Mouse (Mus musculus) retina, postnatal 1 day (tissue): ENCODE measurements at regions not wholly inside any gene's neighbourhood (a gene's known extent, or its start where the extent isn't known, plus 50 kb on each side); places are given as distances from the start of the nearest gene placed in this dataset.
"Not testable (repeated sequence)": the region's sequence is repeated elsewhere in the genome, so short reads cannot be mapped to it uniquely, and the experiment has no call there.

Source experiments
- DNase-seq: peaks from one replicate; pipeline ENCODE4 v3.0.0-alpha.2; 2012

DNA sequence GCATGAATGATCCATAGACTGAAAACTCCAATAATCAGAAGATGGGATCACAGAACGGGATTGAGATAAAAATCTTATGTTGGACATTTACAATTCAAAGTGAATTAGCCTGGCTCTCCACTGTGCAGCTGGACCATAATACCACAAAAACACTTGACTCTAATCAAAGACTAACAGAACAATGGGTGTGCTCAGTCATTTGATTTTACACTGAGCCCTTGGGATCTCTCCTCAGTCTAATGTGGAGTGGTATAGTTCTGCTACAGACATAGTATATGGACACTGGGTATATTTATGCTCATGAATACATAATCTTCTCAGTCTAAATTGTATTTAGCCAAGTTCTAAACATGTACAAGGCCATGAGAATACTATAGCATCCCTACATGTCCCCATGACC, 149.4 kb upstream of the Gm10306 start:
- no peak for DNase-seq

DNA sequence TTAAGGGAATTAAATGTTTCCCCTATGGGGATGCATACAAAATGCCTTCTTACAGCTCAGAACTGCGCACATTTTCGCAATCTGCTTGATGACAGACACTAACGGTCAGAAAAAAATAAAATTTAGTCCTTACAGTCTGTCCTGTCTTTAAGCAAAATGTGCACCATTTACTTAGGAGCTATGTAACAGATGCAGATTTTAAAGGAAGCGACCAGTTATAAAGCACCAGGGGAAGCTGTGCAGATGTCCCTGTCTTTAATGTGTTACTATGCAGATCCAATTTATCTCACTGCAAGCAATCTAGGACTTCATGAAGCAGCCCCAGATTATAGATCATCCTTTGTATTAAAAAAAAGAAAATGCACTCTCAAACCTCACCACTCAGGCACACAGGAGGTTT, 148.8 kb upstream of the Gm10306 start:
- DNase-seq: no peak

DNA sequence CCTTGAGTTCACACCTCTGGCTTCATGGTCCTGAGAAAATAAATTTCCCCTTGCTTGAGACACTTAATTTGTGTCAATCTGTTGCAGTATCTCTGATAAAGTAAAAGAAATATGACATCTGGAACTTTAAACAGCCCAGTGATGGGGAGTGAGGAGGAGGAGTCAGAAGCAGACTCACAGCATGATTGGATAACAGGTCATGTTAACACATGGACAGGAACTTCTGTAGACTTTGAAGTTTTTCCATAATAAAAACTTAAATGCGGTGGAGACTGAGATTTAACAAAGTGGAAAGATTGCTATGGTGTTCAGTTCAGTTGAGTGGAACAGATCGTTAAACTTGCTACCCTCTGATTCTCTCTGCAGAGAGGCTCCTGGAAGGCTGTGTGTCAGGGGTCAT, 143.7 kb upstream of the Gm10306 start:
- no peak for DNase-seq

DNA sequence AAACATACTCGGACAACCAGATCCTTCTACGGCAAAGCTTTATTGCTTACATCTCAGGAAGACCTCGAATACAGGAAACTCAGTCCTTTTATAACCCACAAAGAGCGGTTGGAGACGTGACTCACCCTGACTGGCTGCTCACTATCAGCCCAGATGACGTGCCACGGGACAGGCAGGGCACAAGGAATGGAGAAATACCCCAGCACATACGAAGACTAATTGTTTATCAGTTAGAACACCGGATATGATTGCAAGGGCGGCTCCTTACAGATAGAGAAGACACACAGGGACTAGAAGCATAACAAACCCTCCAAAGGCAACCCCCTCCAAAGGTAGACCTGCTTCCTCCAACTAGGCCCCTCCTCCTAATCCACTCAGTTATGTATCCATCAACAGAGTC, 130.8 kb upstream of the Gm10306 start:
- DNase-seq: not testable (repeated sequence)

DNA sequence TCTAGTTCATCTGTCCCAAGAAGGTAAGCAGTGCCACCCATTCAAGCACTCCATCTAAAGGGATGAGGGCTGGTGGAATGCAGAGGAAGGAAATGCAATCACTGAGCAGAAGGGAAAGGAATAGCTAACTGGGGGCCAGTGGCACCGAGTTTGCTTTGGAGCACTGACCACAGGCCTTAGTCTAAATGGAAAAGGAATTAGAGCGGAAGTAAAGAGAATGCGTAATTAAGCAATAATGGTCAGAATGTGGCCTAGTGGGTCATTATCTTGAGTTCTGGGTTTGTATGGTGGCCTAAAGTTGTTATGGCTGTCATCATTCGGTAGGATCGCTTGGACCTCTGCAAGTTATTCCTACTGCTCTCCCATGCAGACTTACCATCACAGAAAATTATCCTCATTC, 128.8 kb upstream of the Gm10306 start:
- peak; percentile 77 for DNase-seq

DNA sequence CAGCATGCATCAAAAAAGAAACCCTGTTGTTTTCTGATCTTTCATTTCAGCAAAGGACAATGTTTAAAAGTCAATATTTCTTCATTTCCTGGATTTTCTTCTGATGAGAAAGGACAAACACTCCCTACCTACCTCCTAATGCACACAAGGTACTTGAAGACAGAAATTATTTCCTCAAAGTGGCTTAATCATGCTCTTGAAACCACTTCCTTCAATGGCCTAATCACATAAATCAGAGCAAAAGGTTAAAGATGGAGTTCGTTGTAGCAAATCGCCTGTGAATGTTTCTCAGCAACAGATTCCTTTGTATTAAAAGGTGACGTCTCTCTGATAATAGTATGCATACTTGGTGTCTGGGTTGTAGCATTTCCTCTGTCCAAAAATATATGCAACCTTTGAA, 124.3 kb upstream of the Gm10306 start:
- no peak for DNase-seq

DNA sequence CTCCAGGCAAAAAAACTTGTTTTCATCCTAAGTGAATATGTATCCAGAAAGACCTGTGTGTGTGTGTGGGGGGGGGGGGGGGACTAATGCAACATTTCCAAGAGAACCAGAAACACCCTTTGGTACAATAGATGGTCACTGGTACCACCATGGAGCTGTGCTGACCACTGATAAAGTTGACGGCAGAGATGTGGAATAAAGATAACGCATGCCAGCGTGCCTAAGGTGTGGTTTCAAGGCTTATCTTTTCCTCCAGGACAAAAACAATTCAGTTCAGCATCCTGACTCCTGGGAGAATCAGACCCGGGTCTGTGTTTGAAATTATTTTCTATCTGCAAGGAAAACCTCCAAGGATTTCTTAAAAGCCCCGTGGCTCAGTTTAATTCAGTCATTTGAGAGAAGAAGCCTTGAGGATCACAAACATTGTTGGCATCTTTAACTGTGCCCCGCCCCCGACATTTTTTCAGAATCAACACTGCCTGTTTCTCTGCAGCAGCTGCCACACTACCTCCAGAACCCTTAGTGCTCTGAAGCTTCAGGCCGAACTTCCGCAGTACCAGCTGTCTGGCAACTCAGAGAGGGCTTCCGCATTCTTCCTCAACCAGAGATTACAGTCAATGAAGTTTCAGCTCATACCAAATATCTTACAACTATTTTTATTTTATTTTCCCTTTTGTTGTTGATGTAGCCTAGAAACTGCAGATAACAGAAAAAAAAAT, 118.5 kb upstream of the Gm10306 start:
- DNase-seq: no peak

DNA sequence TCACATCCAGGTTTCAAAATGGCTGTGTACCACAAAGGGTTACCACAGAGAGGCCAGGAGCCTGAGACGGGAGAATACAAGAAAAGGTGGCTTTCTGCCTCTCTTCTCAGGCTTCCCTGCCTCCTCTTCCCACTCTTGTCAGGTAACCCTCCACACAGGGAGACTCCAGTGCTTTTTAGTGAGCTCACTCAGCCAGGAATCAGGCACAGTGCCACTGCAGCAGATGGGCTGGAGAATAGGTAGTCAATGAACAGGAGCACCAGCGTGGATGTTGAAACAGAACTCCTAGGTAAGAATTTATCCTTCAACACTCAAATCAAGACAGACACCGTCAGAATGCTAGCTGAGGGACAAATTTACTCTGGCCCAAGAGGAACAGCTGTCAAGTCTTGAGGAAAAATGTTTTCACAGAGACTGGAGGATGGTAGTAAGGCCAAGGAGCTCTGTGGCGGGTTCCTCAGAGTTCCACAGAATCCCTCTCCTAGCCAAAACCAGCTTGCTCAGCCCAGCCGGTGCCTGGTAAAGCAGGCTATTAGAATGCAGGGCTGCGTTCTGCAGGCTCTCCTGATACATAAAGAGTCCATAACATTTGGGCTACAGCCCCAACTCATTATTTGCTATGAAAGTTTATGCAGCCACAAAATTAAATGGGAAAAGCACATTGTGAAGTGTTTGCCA, 117.0 kb upstream of the Gm10306 start:
- DNase-seq: no peak

DNA sequence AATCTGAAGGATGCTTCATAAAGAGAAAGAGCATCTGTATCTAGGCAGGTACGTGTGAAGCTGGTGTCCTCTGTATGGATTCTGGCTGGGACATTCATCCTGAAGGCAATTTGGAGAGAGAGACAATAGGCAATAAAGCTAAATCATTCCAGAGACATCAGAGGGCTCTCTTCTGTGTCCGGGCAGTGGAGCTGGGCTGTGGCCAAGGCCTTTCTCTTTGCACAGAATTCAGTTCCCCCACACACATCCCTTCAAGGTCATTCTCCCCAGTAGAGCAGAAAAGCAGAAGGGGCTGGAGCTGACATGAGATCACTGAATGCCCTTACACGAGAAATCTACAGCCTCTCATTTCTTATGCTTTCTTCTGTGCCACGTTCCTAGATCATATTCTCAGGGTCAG, 109.7 kb upstream of the Gm10306 start:
- DNase-seq: no peak
